Mouse (Mus musculus) C2C12 (cell line): Measurements from ENCODE around the gene Trp63.
"Not testable (repeated sequence)": the region's sequence is repeated elsewhere in the genome, so short reads cannot be mapped to it uniquely, and the experiment has no call there.

ENCODE experiments used
- CTCF ChIP-seq: IDR thresholded peaks from one replicate; pipeline ENCODE4 v1.5.1; 2011; ENCODE audit not compliant: control insufficient read depth, insufficient read depth, insufficient read length
- FOSL1 ChIP-seq: IDR thresholded peaks from one replicate; pipeline ENCODE4 v1.8.0; 2011; ENCODE audit warnings: mild to moderate bottlenecking, low read length; ENCODE audit not compliant: poor library complexity, insufficient read depth, severe bottlenecking
- MAX ChIP-seq: IDR thresholded peaks from one replicate; pipeline ENCODE4 v1.6.1; 2011; ENCODE audit warnings: mild to moderate bottlenecking, control low read depth

DNA sequence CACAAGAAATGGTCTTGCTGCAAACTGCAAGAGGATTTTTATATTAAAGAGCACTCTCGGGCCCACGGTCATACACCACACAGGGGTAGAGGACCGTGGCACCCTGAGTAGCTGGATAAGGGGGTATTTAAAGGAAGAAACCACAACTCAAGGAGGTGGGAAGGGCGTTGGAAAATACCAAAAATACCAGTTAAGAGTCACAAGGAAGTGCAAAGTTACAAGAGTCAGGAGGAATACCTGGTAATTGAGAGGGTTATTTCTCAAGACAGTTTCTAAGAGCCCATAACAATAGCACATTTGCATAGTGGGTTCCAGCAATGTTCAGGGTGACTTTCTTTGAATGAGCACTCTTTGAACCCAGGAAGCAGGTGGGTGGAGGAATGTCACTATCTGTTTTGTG is 38.8 kb upstream of the Trp63 start:
- TF ChIP-seq CTCF, MAX, FOSL1: not testable (repeated sequence)
